Mouse (Mus musculus) layer of hippocampus, adult 2 months (tissue): ENCODE results near the gene Glp2r. TPM values are rescaled to one million over a fixed set of nuclear protein-coding genes. Genes with fewer than 3 reads are reported as not detected.

Experiments
- DNase-seq, 2 experiments: peaks; one replicate each; pipeline ENCODE4 v3.0.0; 2022; ENCODE audit warnings: low spot score in 2 of 2
- H3K27ac ChIP-seq: fragments of 200-600 bp; 2 replicates; pipeline ENCODE4 v1.8.1; 2022
- H3K4me3 ChIP-seq: fragments of 200-600 bp; 2 replicates; pipeline ENCODE4 v1.8.1; 2022; ENCODE audit warnings: mild to moderate bottlenecking
- CTCF ChIP-seq: fragments of 200-600 bp; conservative IDR thresholded peaks from 2 replicates; pipeline ENCODE4 v1.8.1; 2022; ENCODE audit warnings: antibody characterized with exemption, mild to moderate bottlenecking, moderate library complexity
- total RNA-seq, 2 experiments: library from RNA; stranded (reverse); gene quantifications; 2 replicates each; pipeline ENCODE4 v1.2.3; 2021

The Glp2r gene
- total RNA-seq, 2 experiments from 2014 or later, result 1.7 to 2.7 TPM

- DNase-seq, result no peak
- Histone ChIP-seq H3K4me3 (no peak overlapping the region), H3K27ac (peak overlapping the region; percentile 62)
- no peak for TF ChIP-seq CTCF
These were observed 133.9 kb downstream of the Glp2r start for GRCm38 (mm10) chr11:67636905-67637586.

- no peak for DNase-seq
- no peak for TF ChIP-seq CTCF
- Histone ChIP-seq H3K27ac (peak overlapping the region; percentile 62), H3K4me3 (no peak overlapping the region)
These were observed 134.8 kb downstream of the Glp2r start for GRCm38 (mm10) chr11:67636201-67636600.

- no peak overlapping the region for H3K27ac ChIP-seq
- no peak overlapping the region for H3K4me3 ChIP-seq
- no peak for TF ChIP-seq CTCF
- no peak for DNase-seq
These were observed 137.2 kb downstream of the Glp2r start for GRCm38 (mm10) chr11:67633620-67634229.

- H3K27ac ChIP-seq, result no peak overlapping the region
- TF ChIP-seq CTCF, result no peak
- DNase-seq, result no peak
- no peak overlapping the region for H3K4me3 ChIP-seq
These were observed 138.0 kb downstream of the Glp2r start for GRCm38 (mm10) chr11:67632906-67633305.

GRCm38 (mm10) chr11:67628522-67628921, 142.4 kb downstream of the Glp2r start:
- no peak for TF ChIP-seq CTCF
- DNase-seq, result no peak
- no peak overlapping the region for H3K27ac ChIP-seq
- no peak overlapping the region for H3K4me3 ChIP-seq

- DNase-seq, result no peak
- Histone ChIP-seq H3K4me3 (no peak overlapping the region), H3K27ac (no peak overlapping the region)
- TF ChIP-seq CTCF, result no peak
These were observed 143.8 kb downstream of the Glp2r start for GRCm38 (mm10) chr11:67627179-67627578.

- peak overlapping the region; percentile 49 for H3K27ac ChIP-seq
- TF ChIP-seq CTCF, result no peak
- no peak overlapping the region for H3K4me3 ChIP-seq
These were observed 148.6 kb downstream of the Glp2r start for GRCm38 (mm10) chr11:67622340-67622739.

GRCm38 (mm10) chr11:67616557-67617239, 154.3 kb downstream of the Glp2r start:
- H3K4me3 ChIP-seq, result no peak overlapping the region
- no peak for DNase-seq
- no peak for TF ChIP-seq CTCF
- H3K27ac ChIP-seq, result peak overlapping the region; percentile 61

More at GRCm38 (mm10) chr11:67622340-67622739, 148.6 kb downstream of the Glp2r start:
- DNase-seq, result no peak

- TF ChIP-seq CTCF, result no peak
- DNase-seq, result no peak
- peak overlapping the region; percentile 70 for H3K27ac ChIP-seq
These were observed 158.7 kb downstream of the Glp2r start for GRCm38 (mm10) chr11:67612158-67612839.

More at GRCm38 (mm10) chr11:67612158-67612839, 158.7 kb downstream of the Glp2r start:
- no peak overlapping the region for H3K4me3 ChIP-seq

Other genes starting within 250 kb of the Glp2r start
- gene Rcvrn, start 75.8 kb downstream of the Glp2r start, total RNA-seq, result 1 to 10 TPM; 1.4 to 1.9 TPM
- gene Gsg1l2, start 3.5 kb upstream of the Glp2r start, total RNA-seq, result not detected
- gene Dhrs7c, start 27.0 kb upstream of the Glp2r start, total RNA-seq, result not detected
- gene Usp43, start 151.0 kb upstream of the Glp2r start, total RNA-seq, result under 1 TPM; 0.91 to 0.95 TPM
- gene Cfap52, start 194.5 kb upstream of the Glp2r start, total RNA-seq, result 1 to 10 TPM in 1 of 2 experiments, under 1 TPM in 1; 0.86 to 1.7 TPM
- gene Stx8, start 195.0 kb upstream of the Glp2r start, total RNA-seq, result 10 to 100 TPM; 33.4 to 35.0 TPM